Mouse (Mus musculus): Measurements from ENCODE around the gene Map2. TPM values are rescaled to one million over a fixed set of nuclear protein-coding genes. Genes with fewer than 3 reads are reported as not detected.

Map2 gene
- total RNA-seq, 2 experiments from 2014 or later, result 17.0 to 26.1 TPM

- DNase-seq (ENCODE audit: low spot score in 2 of 2), result no peak
Measured at GRCm38 (mm10) chr1:66196716-66197115, 21.6 kb downstream of the Map2 start.

- no peak for DNase-seq (ENCODE audit: low spot score in 2 of 2)
Measured at GRCm38 (mm10) chr1:66205517-66205916, 30.4 kb downstream of the Map2 start.

- DNase-seq (ENCODE audit: low spot score in 2 of 2), result no peak
Measured at GRCm38 (mm10) chr1:66206904-66207303, 31.8 kb downstream of the Map2 start.

- no peak for DNase-seq (ENCODE audit: low spot score in 2 of 2)
Measured at GRCm38 (mm10) chr1:66211074-66211791, 36.2 kb downstream of the Map2 start.

GRCm38 (mm10) chr1:66221497-66221896, 46.4 kb downstream of the Map2 start:
- DNase-seq (ENCODE audit: low spot score in 2 of 2), result no peak

GRCm38 (mm10) chr1:66223331-66223730, 48.3 kb downstream of the Map2 start:
- DNase-seq (ENCODE audit: low spot score in 2 of 2), result no peak

GRCm38 (mm10) chr1:66226372-66227368, 51.6 kb downstream of the Map2 start:
- peak in 1 of 2 experiments; percentile 20 for DNase-seq (ENCODE audit: low spot score in 2 of 2)

- no peak for DNase-seq (ENCODE audit: low spot score in 2 of 2)
Measured at GRCm38 (mm10) chr1:66228205-66228604, 53.1 kb downstream of the Map2 start.

GRCm38 (mm10) chr1:66230345-66230744, 55.3 kb downstream of the Map2 start:
- DNase-seq (ENCODE audit: low spot score in 2 of 2), result no peak

- DNase-seq (ENCODE audit: low spot score in 2 of 2), result no peak
Measured at GRCm38 (mm10) chr1:66231963-66232362, 56.9 kb downstream of the Map2 start.

GRCm38 (mm10) chr1:66244910-66245309, 69.8 kb downstream of the Map2 start:
- DNase-seq (ENCODE audit: low spot score in 2 of 2), result peak in 1 of 2 experiments; percentile 4

GRCm38 (mm10) chr1:66251649-66252332, 76.7 kb downstream of the Map2 start:
- no peak for DNase-seq (ENCODE audit: low spot score in 2 of 2)

- no peak for DNase-seq (ENCODE audit: low spot score in 2 of 2)
Measured at GRCm38 (mm10) chr1:66252333-66252724, 77.3 kb downstream of the Map2 start.

GRCm38 (mm10) chr1:66263220-66263619, 88.1 kb downstream of the Map2 start:
- no peak for DNase-seq (ENCODE audit: low spot score in 2 of 2)

GRCm38 (mm10) chr1:66266231-66266924, 91.3 kb downstream of the Map2 start:
- no peak for DNase-seq (ENCODE audit: low spot score in 2 of 2)

GRCm38 (mm10) chr1:66277663-66278062, 102.6 kb downstream of the Map2 start:
- no peak for DNase-seq (ENCODE audit: low spot score in 2 of 2)

GRCm38 (mm10) chr1:66279222-66280009, 104.3 kb downstream of the Map2 start:
- DNase-seq (ENCODE audit: low spot score in 2 of 2), result no peak

GRCm38 (mm10) chr1:66280152-66280551, 105.1 kb downstream of the Map2 start:
- DNase-seq (ENCODE audit: low spot score in 2 of 2), result no peak

- no peak for DNase-seq (ENCODE audit: low spot score in 2 of 2)
Measured at GRCm38 (mm10) chr1:66282447-66282846, 107.4 kb downstream of the Map2 start.

GRCm38 (mm10) chr1:66288987-66289386, 113.9 kb downstream of the Map2 start:
- DNase-seq (ENCODE audit: low spot score in 2 of 2), result no peak

All from adrenal gland, adult 18-20 months (tissue).